Mouse (Mus musculus) olfactory bulb, adult 2 months (tissue): ENCODE data around the gene Adk.

Experiments used
- CTCF ChIP-seq: fragments of 200-500 bp; IDR thresholded peaks from 2 replicates; pipeline ENCODE4 v1.5.1; 2012; ENCODE audit warnings: low read depth, mild to moderate bottlenecking, low read length, moderate library complexity; ENCODE audit not compliant: insufficient read depth
- POLR2A ChIP-seq: fragments of 200-500 bp; IDR thresholded peaks from 2 replicates; pipeline ENCODE4 v1.6.1; 2012; ENCODE audit warnings: mild to moderate bottlenecking, low read depth, low read length, moderate library complexity; ENCODE audit not compliant: insufficient read depth

DNA sequence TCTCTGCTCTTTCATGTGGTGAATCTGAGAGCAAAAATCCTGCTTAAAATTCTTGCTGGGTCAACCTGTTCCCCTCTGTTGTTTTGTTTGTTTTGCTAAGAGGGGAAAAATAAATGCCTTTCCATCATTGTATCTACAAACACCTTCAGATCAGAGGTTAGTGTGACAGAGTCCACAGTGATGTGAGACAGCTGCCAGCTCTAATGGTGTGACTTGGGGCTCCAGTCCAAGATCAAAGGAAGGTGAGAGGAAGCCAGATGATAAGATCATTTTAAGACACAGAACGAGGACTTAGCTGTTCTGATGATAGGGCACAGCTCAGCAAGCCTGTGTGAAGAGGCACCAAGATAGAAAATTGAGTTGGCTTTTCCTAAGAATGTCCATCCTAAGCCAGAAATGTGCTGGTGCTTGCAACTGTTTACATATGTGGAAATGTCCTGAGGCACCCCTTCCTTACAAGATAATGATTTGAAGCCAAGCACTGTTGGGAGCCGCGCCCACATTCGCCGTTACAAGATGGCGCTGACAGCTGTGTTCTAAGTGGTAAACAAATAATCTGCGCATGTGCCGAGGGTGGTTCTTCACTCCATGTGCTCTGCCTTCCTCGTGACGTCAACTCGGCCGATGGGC is 307.6 kb downstream of the Adk start:
- TF ChIP-seq POLR2A (no peak), CTCF (no peak)
